Mouse (Mus musculus): Measurements from ENCODE around the gene Vapa. TPM values are rescaled to one million over a fixed set of nuclear protein-coding genes. Genes with fewer than 3 reads are reported as not detected.
A peak's percentile ranks its signal among the peaks of the same experiment; 100 is the strongest.
"Not testable (repeated sequence)": the region's sequence is repeated elsewhere in the genome, so short reads cannot be mapped to it uniquely, and the experiment has no call there.

Vapa gene
- polyA plus RNA-seq, 1 experiment from 2014 or later = 218 TPM

- no peak for TF ChIP-seq CTCF (IDR thresholded peaks at IDR 0.05; ENCODE audit: low read depth)
- no peak for ATAC-seq (replicated peaks; ENCODE audit: low FRiP score, low read depth)
- Histone ChIP-seq H3K4me1 (replicated peaks; ENCODE audit: insufficient read depth, low read length) (no peaks in the 10 kb centered on the region), H3K27ac (no peak overlapping the region), H3K36me3 (ENCODE audit: insufficient read depth, low read length) (no peaks in the 10 kb centered on the region), H3K9me3 (replicated peaks; ENCODE audit: low read length) (no peaks in the 10 kb centered on the region), H3K9ac (ENCODE audit: low read depth, low read length) (no peak overlapping the region), H3K4me2 (ENCODE audit: low read length) (no peak overlapping the region), H3K27me3 (ENCODE audit: insufficient read depth, low read length) (no peaks in the 10 kb centered on the region), H3K4me3 (replicated peaks; ENCODE audit: low read depth, low read length) (no peak overlapping the region)
- 45% methylated on average over 6 of the region's 6 CpGs for WGBS
- DNase-seq (ENCODE audit: low spot score) = no peak
These were observed 56.1 kb downstream of the Vapa start for GRCm38 (mm10) chr17:65557212-65557611.

- no peak overlapping the region for H3K4me2 ChIP-seq (ENCODE audit: low read length)
- no peaks in the 10 kb centered on the region for H3K27me3 ChIP-seq (ENCODE audit: insufficient read depth, low read length)
- 62% methylated on average over 10 of the region's 10 CpGs for WGBS
- no peaks in the 10 kb centered on the region for H3K36me3 ChIP-seq (ENCODE audit: insufficient read depth, low read length)
- no peak overlapping the region for H3K4me3 ChIP-seq (replicated peaks; ENCODE audit: low read depth, low read length)
- no peak overlapping the region for H3K27ac ChIP-seq
- no peaks in the 10 kb centered on the region for H3K4me1 ChIP-seq (replicated peaks; ENCODE audit: insufficient read depth, low read length)
- DNase-seq (ENCODE audit: low spot score) (peak; percentile 37), ATAC-seq (replicated peaks; ENCODE audit: low FRiP score, low read depth) (no peak)
- no peak for TF ChIP-seq CTCF (IDR thresholded peaks at IDR 0.05; ENCODE audit: low read depth)
- no peaks in the 10 kb centered on the region for H3K9me3 ChIP-seq (replicated peaks; ENCODE audit: low read length)
- no peak overlapping the region for H3K9ac ChIP-seq (ENCODE audit: low read depth, low read length)
These were observed 56.6 kb downstream of the Vapa start for GRCm38 (mm10) chr17:65556798-65557197.

- DNase-seq (ENCODE audit: low spot score) (no peak), ATAC-seq (replicated peaks; ENCODE audit: low FRiP score, low read depth) (no peak)
- no peaks in the 10 kb centered on the region for H3K36me3 ChIP-seq (ENCODE audit: insufficient read depth, low read length)
- WGBS = 68% methylated on average over 12 of the region's 12 CpGs
- no peaks in the 10 kb centered on the region for H3K27me3 ChIP-seq (ENCODE audit: insufficient read depth, low read length)
- no peak for TF ChIP-seq CTCF (IDR thresholded peaks at IDR 0.05; ENCODE audit: low read depth)
- H3K4me1 ChIP-seq (replicated peaks; ENCODE audit: insufficient read depth, low read length) = no peaks in the 10 kb centered on the region
- no peak overlapping the region for H3K9ac ChIP-seq (ENCODE audit: low read depth, low read length)
- H3K27ac ChIP-seq = no peak overlapping the region
- no peaks in the 10 kb centered on the region for H3K9me3 ChIP-seq (replicated peaks; ENCODE audit: low read length)
- no peak overlapping the region for H3K4me2 ChIP-seq (ENCODE audit: low read length)
- H3K4me3 ChIP-seq (replicated peaks; ENCODE audit: low read depth, low read length) = no peak overlapping the region
These were observed 60.8 kb downstream of the Vapa start for GRCm38 (mm10) chr17:65552426-65552997.

GRCm38 (mm10) chr17:65550357-65550756 is 63.0 kb downstream of the Vapa start:
- Histone ChIP-seq H3K9ac (ENCODE audit: low read depth, low read length) (no peak overlapping the region), H3K36me3 (ENCODE audit: insufficient read depth, low read length) (no peaks in the 10 kb centered on the region), H3K27me3 (ENCODE audit: insufficient read depth, low read length) (no peaks in the 10 kb centered on the region), H3K4me3 (replicated peaks; ENCODE audit: low read depth, low read length) (no peak overlapping the region), H3K4me1 (replicated peaks; ENCODE audit: insufficient read depth, low read length) (no peaks in the 10 kb centered on the region), H3K4me2 (ENCODE audit: low read length) (no peak overlapping the region), H3K9me3 (replicated peaks; ENCODE audit: low read length) (no peaks in the 10 kb centered on the region), H3K27ac (no peak overlapping the region)
- ATAC-seq (replicated peaks; ENCODE audit: low FRiP score, low read depth) = no peak
- WGBS = 80% methylated on average over 4 of the region's 4 CpGs
- DNase-seq (ENCODE audit: low spot score) = no peak
- TF ChIP-seq CTCF (IDR thresholded peaks at IDR 0.05; ENCODE audit: low read depth) = no peak

- Histone ChIP-seq H3K4me3 (replicated peaks; ENCODE audit: low read depth, low read length) (no peak overlapping the region), H3K27me3 (ENCODE audit: insufficient read depth, low read length) (no peaks in the 10 kb centered on the region), H3K9ac (ENCODE audit: low read depth, low read length) (no peak overlapping the region), H3K36me3 (ENCODE audit: insufficient read depth, low read length) (no peaks in the 10 kb centered on the region), H3K9me3 (replicated peaks; ENCODE audit: low read length) (no peaks in the 10 kb centered on the region), H3K4me1 (replicated peaks; ENCODE audit: insufficient read depth, low read length) (no peaks in the 10 kb centered on the region), H3K27ac (0 out of 2 replicates have a peak overlapping the region, but pooled peaks have one; percentile 8), H3K4me2 (ENCODE audit: low read length) (no peak overlapping the region)
- 68% methylated on average over 18 of the region's 18 CpGs for WGBS
- ATAC-seq (replicated peaks; ENCODE audit: low FRiP score, low read depth) = no peak
- DNase-seq (ENCODE audit: low spot score) = no peak
- no peak for TF ChIP-seq CTCF (IDR thresholded peaks at IDR 0.05; ENCODE audit: low read depth)
These were observed 64.5 kb downstream of the Vapa start for GRCm38 (mm10) chr17:65548698-65549365.

- 95% methylated on average over 4 of the region's 4 CpGs for WGBS
- not testable (repeated sequence) for ATAC-seq (replicated peaks; ENCODE audit: low FRiP score, low read depth); H3K4me1 ChIP-seq (replicated peaks; ENCODE audit: insufficient read depth, low read length); H3K4me2 ChIP-seq (ENCODE audit: low read length); H3K27me3 ChIP-seq (ENCODE audit: insufficient read depth, low read length); DNase-seq (ENCODE audit: low spot score); H3K4me3 ChIP-seq (replicated peaks; ENCODE audit: low read depth, low read length); H3K27ac ChIP-seq; H3K36me3 ChIP-seq (ENCODE audit: insufficient read depth, low read length); H3K9ac ChIP-seq (ENCODE audit: low read depth, low read length); H3K9me3 ChIP-seq (replicated peaks; ENCODE audit: low read length)
These were observed 67.1 kb downstream of the Vapa start for GRCm38 (mm10) chr17:65546221-65546620.
